Mouse (Mus musculus) left cerebral cortex, postnatal 36 days (tissue): Measurements from ENCODE around the gene St3gal6. TPM values are rescaled to one million over a fixed set of nuclear protein-coding genes. Genes with fewer than 3 reads are reported as not detected.
A peak's percentile ranks its signal among the peaks of the same experiment; 100 is the strongest.

Experiments
- DNase-seq, 2 experiments: peaks; one replicate each; pipeline ENCODE4 v3.0.0; 2021 to 2022; ENCODE audit warnings: low spot score in 2 of 2, mixed read lengths in 1 of 2
- intact Hi-C: fragments of 180-260 bp; cut with DNase I; formaldehyde crosslinking; loops from one replicate; pipeline ENCODE4 v1.15.1; 2025
- total RNA-seq, 2 experiments: library from RNA; stranded (reverse); gene quantifications; 2 replicates each; pipeline ENCODE4 v1.2.3; 2021

St3gal6 gene
- total RNA-seq, 2 experiments from 2014 or later, result 20.2 to 22.9 TPM

DNA sequence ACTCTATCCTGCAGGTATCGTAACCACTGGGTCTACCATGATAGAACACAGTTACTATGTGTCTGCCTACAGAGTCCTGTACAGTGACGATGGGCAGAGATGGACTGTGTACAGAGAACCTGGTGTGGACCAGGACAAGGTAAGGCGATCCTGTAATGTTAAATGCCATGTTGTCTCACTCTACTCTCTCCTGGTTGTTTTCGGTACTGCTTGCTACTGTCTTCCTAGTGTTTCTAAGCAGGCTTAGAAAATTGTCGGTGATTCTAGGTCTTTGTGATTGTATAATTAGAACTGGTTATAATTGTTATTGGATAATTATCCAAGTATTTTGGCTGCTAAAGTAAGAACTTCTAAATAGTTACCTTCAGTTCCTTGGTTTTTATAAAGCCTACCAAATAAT lies 72.4 kb downstream of the St3gal6 start:
- no peak for DNase-seq
- intact Hi-C loops, result loop anchor here (2.0 to 5.0 kb wide), 5 partner anchors 44 to 839 kb away; partner anchors contain the start of genes Cpox and Dcbld2

DNA sequence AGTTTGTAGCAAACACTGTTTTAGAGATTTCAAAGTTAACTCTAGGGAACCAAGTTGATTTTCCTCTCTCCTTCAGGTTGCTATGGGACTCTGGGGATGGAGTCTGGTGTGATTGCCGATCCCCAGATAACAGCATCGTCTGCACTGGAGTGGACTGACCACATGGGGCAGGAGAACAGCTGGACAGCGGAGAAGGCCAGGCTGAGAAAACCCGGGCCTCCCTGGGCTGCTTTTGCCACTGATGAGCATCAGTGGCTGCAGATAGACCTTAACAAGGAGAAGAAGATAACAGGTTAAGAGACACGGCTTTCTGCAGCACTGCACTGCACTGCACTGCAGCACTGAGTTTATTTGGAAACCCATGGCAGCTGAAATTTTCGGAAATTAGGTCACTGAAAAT lies 73.4 kb downstream of the St3gal6 start:
- no peak for DNase-seq
- intact Hi-C loops, result loop anchor here (2.0 to 5.0 kb wide), 5 partner anchors 43 to 838 kb away; partner anchors contain the start of genes Cpox and Dcbld2

DNA sequence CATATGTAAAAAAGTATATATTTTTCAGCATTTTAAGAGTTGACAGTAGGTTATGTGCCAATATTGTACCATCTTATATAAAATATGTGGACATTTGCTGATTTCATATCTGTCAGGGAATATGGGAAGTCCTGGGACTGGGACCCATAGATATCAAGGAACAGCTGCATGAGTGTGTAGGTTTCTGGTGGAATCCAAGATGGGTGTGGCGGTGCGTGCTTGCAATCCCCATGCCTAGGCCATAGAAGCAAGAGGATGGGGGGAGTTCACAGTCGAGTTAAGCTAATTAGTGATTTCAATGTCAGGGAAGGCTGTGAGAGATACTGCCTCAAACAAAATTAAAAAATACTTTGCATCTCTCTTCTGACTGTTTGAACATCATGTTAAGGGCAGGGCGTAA lies 75.0 kb downstream of the St3gal6 start:
- intact Hi-C loops, result no loop called here

DNA sequence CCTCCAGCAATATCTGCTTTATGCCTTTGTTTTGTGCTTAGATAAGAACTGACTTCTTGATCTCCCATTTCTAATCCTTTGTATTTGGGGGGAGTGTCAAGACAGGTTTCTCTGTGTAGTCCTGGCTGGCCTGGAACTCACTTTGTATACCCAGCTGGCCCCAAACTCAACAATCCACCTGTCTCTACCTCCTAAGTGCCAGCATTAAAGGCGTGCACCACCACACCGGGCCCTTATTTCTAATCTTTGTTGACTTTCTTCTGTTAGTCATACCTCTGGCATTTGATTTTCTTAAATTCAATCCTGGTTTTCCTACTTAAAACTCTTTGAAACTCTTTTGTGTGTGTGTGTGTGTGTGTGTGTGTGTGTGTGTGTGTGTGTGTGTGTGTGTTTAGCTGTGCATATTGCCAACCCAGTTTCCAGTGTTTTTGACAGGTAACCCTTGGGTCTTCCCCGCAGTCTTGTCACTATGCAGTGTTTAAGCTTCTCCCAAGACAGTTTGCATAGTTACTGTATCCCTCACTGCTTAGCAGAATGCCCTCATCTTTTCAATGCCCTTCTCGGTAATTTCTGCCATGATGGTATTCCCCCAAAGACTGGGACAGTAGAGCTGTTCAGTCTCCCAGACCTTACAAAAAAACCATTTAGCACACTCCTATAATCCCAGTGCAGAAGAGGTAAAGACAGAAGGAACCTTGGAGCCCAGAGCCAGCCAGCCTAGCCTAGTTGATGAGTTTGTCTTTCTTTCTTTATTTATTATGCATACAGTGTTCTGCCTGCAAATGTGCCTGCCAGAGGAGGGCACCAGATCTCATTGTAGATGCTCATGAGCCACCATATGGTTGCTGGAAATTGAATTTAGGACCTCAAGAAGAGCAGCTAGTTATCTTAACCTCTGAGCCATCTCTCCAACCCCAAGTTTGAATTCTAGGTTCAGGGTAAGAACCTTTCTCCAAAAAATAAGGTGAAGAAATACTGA lies 77.5 kb downstream of the St3gal6 start:
- no peak for DNase-seq
- intact Hi-C loops, result no loop called here

More for the DNA sequence above, 75.0 kb downstream of the St3gal6 start:
- DNase-seq, result no peak

DNA sequence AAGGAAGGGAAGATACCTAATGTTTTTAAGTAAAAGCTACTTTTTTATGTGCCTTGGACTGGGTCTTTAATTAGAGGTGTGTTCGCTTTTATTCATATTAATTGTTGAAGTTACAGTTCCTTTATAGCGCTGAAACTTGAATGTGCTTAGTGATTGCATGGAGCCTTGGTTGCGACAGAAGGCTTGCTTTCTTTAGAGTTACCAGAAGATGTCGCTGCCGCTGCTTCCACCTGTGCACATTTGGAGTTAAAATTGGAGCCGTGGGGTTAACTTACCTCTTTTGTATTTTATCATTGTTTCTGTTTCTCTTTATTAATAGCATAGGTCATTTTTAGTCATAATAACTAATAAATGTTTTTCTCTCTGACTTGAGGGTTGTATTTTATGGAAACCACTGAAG lies 79.3 kb downstream of the St3gal6 start:
- intact Hi-C loops, result no loop called here
- no peak for DNase-seq

DNA sequence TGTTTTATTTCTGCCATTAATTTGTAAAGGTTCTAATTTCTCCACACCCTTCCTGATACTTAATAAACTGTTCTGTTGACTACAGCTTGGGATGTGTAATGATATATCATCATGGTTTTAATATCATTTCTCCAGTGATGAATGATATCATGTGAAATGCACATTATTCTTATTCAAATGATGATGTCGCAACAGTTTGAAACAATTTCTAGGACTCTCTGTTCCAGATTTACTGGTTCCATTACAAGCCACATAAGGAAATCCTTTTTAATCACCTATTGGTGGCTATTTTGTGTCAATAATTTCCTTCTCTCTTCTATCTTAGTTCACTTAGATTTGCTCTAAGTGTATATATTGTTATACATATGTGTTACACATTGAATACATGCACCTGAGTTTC lies 91.7 kb downstream of the St3gal6 start:
- no peak for DNase-seq
- intact Hi-C loops, result no loop called here

DNA sequence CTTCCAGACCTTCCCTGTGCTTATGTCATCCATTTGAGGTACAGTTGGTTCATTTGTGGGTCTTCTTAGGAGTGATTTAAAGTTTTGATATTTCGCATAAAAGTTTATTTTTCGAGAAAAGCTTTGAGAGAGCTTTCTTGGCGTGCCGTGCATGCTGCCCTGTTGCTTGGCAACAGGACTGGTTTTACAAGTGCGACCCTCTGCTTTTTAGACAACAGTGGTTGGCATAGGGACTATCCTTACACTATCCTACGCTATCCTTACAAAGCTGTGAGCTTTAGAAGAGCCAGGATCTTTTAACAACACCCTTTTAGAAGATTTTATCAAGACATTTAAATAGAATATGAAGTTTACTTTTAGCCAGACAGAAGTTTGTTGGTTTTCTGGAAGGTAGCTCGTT lies 93.8 kb downstream of the St3gal6 start:
- no peak for DNase-seq
- intact Hi-C loops, result no loop called here

DNA sequence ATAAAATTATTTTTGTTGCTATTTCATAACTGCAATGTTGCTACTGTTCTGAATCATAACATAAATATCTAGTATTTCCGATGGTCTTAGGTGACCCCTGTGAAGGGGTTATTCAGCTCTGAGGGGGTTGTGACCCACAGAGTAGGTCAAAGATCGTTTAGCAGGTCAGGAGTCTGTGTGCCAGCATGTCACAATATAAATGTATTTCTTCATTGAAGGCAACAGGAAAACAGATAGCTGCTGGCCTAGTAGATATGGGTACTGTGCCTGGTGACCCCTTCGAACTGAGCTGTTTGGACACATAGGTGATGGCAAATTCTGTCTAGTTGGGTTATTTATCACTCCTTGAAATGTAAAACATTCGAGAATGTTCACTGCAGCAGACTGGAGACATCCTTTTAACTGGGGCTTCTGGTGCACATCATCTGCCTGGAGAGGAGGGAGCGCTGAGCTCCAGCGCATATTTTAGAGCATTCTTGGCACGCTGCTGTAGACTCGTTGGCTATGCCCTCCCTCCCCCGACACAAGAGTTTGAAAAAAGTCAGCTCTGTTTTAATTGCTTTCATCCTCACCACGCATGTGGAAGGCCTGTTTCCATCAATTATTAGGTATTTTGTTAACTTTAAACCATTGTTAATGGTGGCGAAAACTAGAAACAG lies 102.2 kb downstream of the St3gal6 start:
- DNase-seq, result peak in 1 of 2 experiments; percentile 41
- intact Hi-C loops, result no loop called here

Other genes starting within 250 kb of the St3gal6 start
- gene Dcbld2, start 115.8 kb downstream of the St3gal6 start, total RNA-seq, result 10 to 100 TPM; 26.0 to 26.1 TPM
- gene Gm813, start 92.7 kb upstream of the St3gal6 start, total RNA-seq, result not detected
- gene E330017A01Rik, start 114.5 kb upstream of the St3gal6 start, total RNA-seq, result not detected
- 10 to 100 TPM; 39.4 to 45.1 TPM for gene Cpox, start 146.0 kb upstream of the St3gal6 start, total RNA-seq
- not detected for gene Gpr15, start 194.8 kb upstream of the St3gal6 start, total RNA-seq
- gene Cldnd1, start 203.7 kb upstream of the St3gal6 start, total RNA-seq, result 100 to 1,000 TPM in 1 of 2 experiments, 10 to 100 TPM in 1; 90.8 to 105 TPM
- not detected for gene Olfr172, start 238.9 kb upstream of the St3gal6 start, total RNA-seq